Mouse (Mus musculus): ENCODE measurements around the gene Pum2.
"Not testable (repeated sequence)": the region's sequence is repeated elsewhere in the genome, so short reads cannot be mapped to it uniquely, and the experiment has no call there.

Gene Pum2

GRCm38 (mm10) chr12:8669421-8669820 is 4.5 kb upstream of the Pum2 start:
- DNase-seq (ENCODE audit: low spot score), result no peak

- DNase-seq (ENCODE audit: low spot score), result no peak
These were observed 4.1 kb upstream of the Pum2 start for GRCm38 (mm10) chr12:8669846-8670245.

GRCm38 (mm10) chr12:8673121-8673973 is 587 bp upstream of the Pum2 start:
- no peak for DNase-seq (ENCODE audit: low spot score)

- no peak for DNase-seq (ENCODE audit: low spot score)
These were observed 487 bp downstream of the Pum2 start for GRCm38 (mm10) chr12:8674377-8674864.

GRCm38 (mm10) chr12:8674891-8675341 is 982 bp downstream of the Pum2 start:
- DNase-seq (ENCODE audit: low spot score), result no peak

GRCm38 (mm10) chr12:8675361-8675760 is 1.4 kb downstream of the Pum2 start:
- DNase-seq (ENCODE audit: low spot score), result no peak

GRCm38 (mm10) chr12:8676341-8676740 is 2.4 kb downstream of the Pum2 start:
- no peak for DNase-seq (ENCODE audit: low spot score)

- no peak for DNase-seq (ENCODE audit: low spot score)
These were observed 4.0 kb downstream of the Pum2 start for GRCm38 (mm10) chr12:8677926-8678325.

GRCm38 (mm10) chr12:8684200-8684599 is 10.3 kb downstream of the Pum2 start:
- no peak for DNase-seq (ENCODE audit: low spot score)

- DNase-seq (ENCODE audit: low spot score), result no peak
These were observed 11.1 kb downstream of the Pum2 start for GRCm38 (mm10) chr12:8685036-8685435.

- not testable (repeated sequence) for DNase-seq (ENCODE audit: low spot score)
These were observed 15.9 kb downstream of the Pum2 start for GRCm38 (mm10) chr12:8689882-8690281.

GRCm38 (mm10) chr12:8698895-8699294 is 25.0 kb downstream of the Pum2 start:
- DNase-seq (ENCODE audit: low spot score), result no peak

GRCm38 (mm10) chr12:8703988-8704387 is 30.1 kb downstream of the Pum2 start:
- DNase-seq (ENCODE audit: low spot score), result no peak

GRCm38 (mm10) chr12:8708876-8709275 is 34.9 kb downstream of the Pum2 start:
- no peak for DNase-seq (ENCODE audit: low spot score)

- DNase-seq (ENCODE audit: low spot score), result no peak
These were observed 38.7 kb downstream of the Pum2 start for GRCm38 (mm10) chr12:8712665-8713064.

- no peak for DNase-seq (ENCODE audit: low spot score)
These were observed 42.2 kb downstream of the Pum2 start for GRCm38 (mm10) chr12:8716093-8716492.

GRCm38 (mm10) chr12:8726890-8727289 is 53.0 kb downstream of the Pum2 start:
- no peak for DNase-seq (ENCODE audit: low spot score)

GRCm38 (mm10) chr12:8728739-8729138 is 54.8 kb downstream of the Pum2 start:
- no peak for DNase-seq (ENCODE audit: low spot score)

- DNase-seq (ENCODE audit: low spot score), result no peak
These were observed 79.7 kb downstream of the Pum2 start for GRCm38 (mm10) chr12:8753654-8754053.

GRCm38 (mm10) chr12:8754116-8754515 is 80.2 kb downstream of the Pum2 start:
- no peak for DNase-seq (ENCODE audit: low spot score)

- DNase-seq (ENCODE audit: low spot score), result no peak
These were observed 84.1 kb downstream of the Pum2 start for GRCm38 (mm10) chr12:8758029-8758428.

- no peak for DNase-seq (ENCODE audit: low spot score)
These were observed 85.2 kb downstream of the Pum2 start for GRCm38 (mm10) chr12:8759115-8759514.

GRCm38 (mm10) chr12:8759779-8760178 is 85.8 kb downstream of the Pum2 start:
- no peak for DNase-seq (ENCODE audit: low spot score)

GRCm38 (mm10) chr12:8760561-8760960 is 86.6 kb downstream of the Pum2 start:
- no peak for DNase-seq (ENCODE audit: low spot score)

Data from urinary bladder, postnatal 10 days (tissue).